Mouse (Mus musculus): ENCODE results near the gene Magi2. TPM values are rescaled to one million over a fixed set of nuclear protein-coding genes. Genes with fewer than 3 reads are reported as not detected.

The Magi2 gene
- polyA plus RNA-seq, 2 experiments: 0.08 to 0.15 TPM

DNA sequence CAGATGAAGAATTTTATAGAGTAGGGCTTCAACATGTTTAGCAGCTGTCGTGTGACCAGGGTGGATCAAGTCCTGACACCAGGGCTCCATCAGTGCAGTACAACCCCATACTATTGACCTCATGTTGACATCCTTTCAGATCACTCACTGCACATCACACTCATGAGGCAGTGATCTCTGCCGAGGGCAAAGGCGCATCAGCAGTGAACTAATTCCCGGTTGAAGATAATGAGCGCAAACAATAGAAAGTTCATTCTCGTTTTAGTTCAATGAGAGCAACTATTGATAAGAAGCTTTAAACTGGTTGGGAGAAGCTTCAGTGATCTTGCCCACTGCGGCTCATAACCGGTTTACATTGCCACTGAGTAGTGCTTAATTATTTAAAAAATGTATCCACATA, 780.4 kb downstream of the Magi2 start:
- no peak for ATAC-seq (ENCODE audit: insufficient read depth)

GRCm38 (mm10) chr5:20010210-20010609, 783.4 kb downstream of the Magi2 start:
- no peak for TF ChIP-seq EP300 (IDR thresholded peaks at IDR 0.05; ENCODE audit: low read depth)
- Histone ChIP-seq H3K9ac (replicated peaks) (no peak overlapping the region), H3K4me1 (replicated peaks; ENCODE audit: control insufficient read depth in 2 of 2, insufficient read depth in 2 of 2, low read length in 1 of 2) (no peaks in the 10 kb centered on the region), H3K27ac (no peak overlapping the region), H3K4me2 (ENCODE audit: low read depth) (no peak overlapping the region), H3K9me3 (ENCODE audit: control insufficient read depth, low read length) (no peaks in the 10 kb centered on the region), H3K27me3 (ENCODE audit: control insufficient read depth, insufficient read depth, low read length) (no peaks in the 10 kb centered on the region), H3K36me3 (replicated peaks; ENCODE audit: control insufficient read depth, insufficient read depth, low read depth) (no peaks in the 10 kb centered on the region), H3K4me3 (ENCODE audit: insufficient read depth in 1 of 2, low read depth in 2 of 2, low read length in 2 of 2) (no peak overlapping the region)
- ATAC-seq (ENCODE audit: insufficient read depth) (no peak), DNase-seq (ENCODE audit: low read depth in 3 of 3, low spot score in 3 of 3) (no peak)
- 58% methylated on average over 7 of the region's 7 CpGs for WGBS (ENCODE audit: insufficient replicate concordance)

More for the DNA sequence above, 780.4 kb downstream of the Magi2 start:
- Histone ChIP-seq H3K4me3 (ENCODE audit: insufficient read depth in 1 of 2, low read depth in 2 of 2, low read length in 2 of 2) (no peak overlapping the region), H3K27me3 (ENCODE audit: control insufficient read depth, insufficient read depth, low read length) (no peaks in the 10 kb centered on the region), H3K36me3 (replicated peaks; ENCODE audit: control insufficient read depth, insufficient read depth, low read depth) (no peaks in the 10 kb centered on the region), H3K4me2 (ENCODE audit: low read depth) (no peak overlapping the region), H3K9ac (replicated peaks) (no peak overlapping the region), H3K9me3 (ENCODE audit: control insufficient read depth, low read length) (no peaks in the 10 kb centered on the region), H3K27ac (no peak overlapping the region), H3K4me1 (replicated peaks; ENCODE audit: control insufficient read depth in 2 of 2, insufficient read depth in 2 of 2, low read length in 1 of 2) (no peaks in the 10 kb centered on the region)
- 70% methylated on average over 8 of the region's 8 CpGs for WGBS (ENCODE audit: insufficient replicate concordance)
- DNase-seq (ENCODE audit: low read depth in 3 of 3, low spot score in 3 of 3): no peak
- TF ChIP-seq CTCF (IDR thresholded peaks at IDR 0.05; ENCODE audit: low read depth): no peak
- TF ChIP-seq EP300 (IDR thresholded peaks at IDR 0.05; ENCODE audit: low read depth): no peak

GRCm38 (mm10) chr5:20018063-20018462, 791.2 kb downstream of the Magi2 start:
- Histone ChIP-seq H3K27me3 (ENCODE audit: control insufficient read depth, insufficient read depth, low read length) (no peaks in the 10 kb centered on the region), H3K9ac (replicated peaks) (no peak overlapping the region), H3K4me1 (replicated peaks; ENCODE audit: control insufficient read depth in 2 of 2, insufficient read depth in 2 of 2, low read length in 1 of 2) (no peaks in the 10 kb centered on the region), H3K4me2 (ENCODE audit: low read depth) (no peak overlapping the region), H3K9me3 (ENCODE audit: control insufficient read depth, low read length) (no peaks in the 10 kb centered on the region), H3K36me3 (replicated peaks; ENCODE audit: control insufficient read depth, insufficient read depth, low read depth) (no peaks in the 10 kb centered on the region), H3K27ac (no peak overlapping the region), H3K4me3 (ENCODE audit: insufficient read depth in 1 of 2, low read depth in 2 of 2, low read length in 2 of 2) (no peak overlapping the region)
- DNase-seq (ENCODE audit: low read depth in 3 of 3, low spot score in 3 of 3) (no peak), ATAC-seq (ENCODE audit: insufficient read depth) (no peak)
- WGBS (ENCODE audit: insufficient replicate concordance): 50% methylated on average over 3 of the region's 3 CpGs
- no peak for TF ChIP-seq EP300 (IDR thresholded peaks at IDR 0.05; ENCODE audit: low read depth)
- TF ChIP-seq CTCF (IDR thresholded peaks at IDR 0.05; ENCODE audit: low read depth): no peak

DNA sequence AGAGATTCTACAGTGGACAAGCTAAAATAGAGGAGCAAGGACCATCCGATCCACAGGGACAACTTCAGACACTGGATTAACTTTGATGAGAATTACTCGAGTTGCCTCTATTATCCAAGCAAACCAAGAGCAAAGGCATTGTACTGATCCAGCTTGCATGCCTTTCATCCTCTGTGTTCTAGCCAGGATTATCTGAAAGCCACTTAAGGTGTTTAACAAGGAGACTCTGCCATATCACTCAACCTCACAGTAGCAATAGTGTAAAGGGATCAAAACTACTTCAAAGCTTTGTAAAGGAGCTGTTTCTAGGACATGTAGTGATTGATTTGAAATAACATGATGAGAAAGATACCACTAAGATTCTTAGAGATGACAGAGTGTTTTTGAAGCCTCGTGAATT, 819.8 kb downstream of the Magi2 start:
- Histone ChIP-seq H3K9ac (replicated peaks) (no peak overlapping the region), H3K4me2 (ENCODE audit: low read depth) (no peak overlapping the region), H3K27me3 (ENCODE audit: control insufficient read depth, insufficient read depth, low read length) (no peaks in the 10 kb centered on the region), H3K36me3 (replicated peaks; ENCODE audit: control insufficient read depth, insufficient read depth, low read depth) (no peaks in the 10 kb centered on the region), H3K9me3 (ENCODE audit: control insufficient read depth, low read length) (no peaks in the 10 kb centered on the region), H3K4me3 (ENCODE audit: insufficient read depth in 1 of 2, low read depth in 2 of 2, low read length in 2 of 2) (no peak overlapping the region), H3K4me1 (replicated peaks; ENCODE audit: control insufficient read depth in 2 of 2, insufficient read depth in 2 of 2, low read length in 1 of 2) (no peaks in the 10 kb centered on the region), H3K27ac (no peak overlapping the region)
- DNase-seq (ENCODE audit: low read depth in 3 of 3, low spot score in 3 of 3): no peak
- 48% methylated on average over 3 of the region's 3 CpGs for WGBS (ENCODE audit: insufficient replicate concordance)
- ATAC-seq (ENCODE audit: insufficient read depth): no peak
- TF ChIP-seq CTCF (IDR thresholded peaks at IDR 0.05; ENCODE audit: low read depth) (no peak), EP300 (IDR thresholded peaks at IDR 0.05; ENCODE audit: low read depth) (no peak)

- no peak for DNase-seq (ENCODE audit: low read depth in 3 of 3, low spot score in 3 of 3)
- H3K4me1 ChIP-seq (replicated peaks; ENCODE audit: control insufficient read depth in 2 of 2, insufficient read depth in 2 of 2, low read length in 1 of 2): no peaks in the 10 kb centered on the region
- H3K4me3 ChIP-seq (ENCODE audit: insufficient read depth in 1 of 2, low read depth in 2 of 2, low read length in 2 of 2): no peak overlapping the region
- H3K27ac ChIP-seq: no peak overlapping the region
- TF ChIP-seq EP300 (IDR thresholded peaks at IDR 0.05; ENCODE audit: low read depth) (no peak), CTCF (IDR thresholded peaks at IDR 0.05; ENCODE audit: low read depth) (no peak)
- no peaks in the 10 kb centered on the region for H3K9me3 ChIP-seq (ENCODE audit: control insufficient read depth, low read length)
- H3K9ac ChIP-seq (replicated peaks): no peak overlapping the region
- no peak overlapping the region for H3K4me2 ChIP-seq (ENCODE audit: low read depth)
- H3K36me3 ChIP-seq (replicated peaks; ENCODE audit: control insufficient read depth, insufficient read depth, low read depth): no peaks in the 10 kb centered on the region
- ATAC-seq (ENCODE audit: insufficient read depth): no peak
- WGBS (ENCODE audit: insufficient replicate concordance): 56% methylated on average over 2 of the region's 2 CpGs
- no peaks in the 10 kb centered on the region for H3K27me3 ChIP-seq (ENCODE audit: control insufficient read depth, insufficient read depth, low read length)
Observed at GRCm38 (mm10) chr5:20048386-20048785, 821.5 kb downstream of the Magi2 start.
